Mouse (Mus musculus) intestine, postnatal 0 days (tissue): ENCODE data around the gene Rnf149. TPM values are rescaled to one million over a fixed set of nuclear protein-coding genes. Genes with fewer than 3 reads are reported as not detected.
"Not testable (repeated sequence)": the region's sequence is repeated elsewhere in the genome, so short reads cannot be mapped to it uniquely, and the experiment has no call there.

Experiments
- ATAC-seq: fragments of 200-750 bp; cut with Nextera tagmentation; 2 replicates; pipeline ENCODE4 v1.8.0; 2017; ENCODE audit warnings: mild to moderate bottlenecking, moderate TSS enrichment, moderate library complexity
- H3K27ac ChIP-seq: fragments of 300-500 bp; sonication (generic); 2 replicates; pipeline ENCODE4 v1.5.1; 2014; ENCODE audit warnings: mild to moderate bottlenecking, low read depth, low read length, moderate library complexity
- H3K27me3 ChIP-seq: fragments of 300-500 bp; sonication (generic); replicated peaks from 2 replicates; pipeline ENCODE4 v1.6.1; 2014; ENCODE audit warnings: low read length, mixed read lengths; ENCODE audit not compliant: control insufficient read depth, insufficient read depth
- H3K36me3 ChIP-seq: fragments of 300-500 bp; sonication (generic); 2 replicates; pipeline ENCODE4 v1.6.1; 2014; ENCODE audit warnings: mild to moderate bottlenecking, moderate library complexity; ENCODE audit not compliant: control insufficient read depth, insufficient read depth
- H3K4me1 ChIP-seq: fragments of 300-500 bp; sonication (generic); replicated peaks from 2 replicates; pipeline ENCODE4 v1.6.1; 2014; ENCODE audit warnings: antibody characterized with exemption, low read length, mixed read lengths; ENCODE audit not compliant: control insufficient read depth, insufficient read depth
- H3K4me2 ChIP-seq: fragments of 300-500 bp; sonication (generic); replicated peaks from 2 replicates; pipeline ENCODE4 v1.6.1; 2014; ENCODE audit warnings: low read depth, mild to moderate bottlenecking, moderate library complexity
- H3K4me3 ChIP-seq: fragments of 300-500 bp; sonication (generic); 2 replicates; pipeline ENCODE4 v1.5.1; 2014; ENCODE audit warnings: low read depth, low read length
- H3K9ac ChIP-seq: fragments of 300-500 bp; sonication (generic); 2 replicates; pipeline ENCODE4 v1.6.1; 2014; ENCODE audit warnings: mild to moderate bottlenecking, low read depth, low read length
- H3K9me3 ChIP-seq: fragments of 300-500 bp; sonication (generic); 2 replicates; pipeline ENCODE4 v1.6.1; 2016; ENCODE audit warnings: mixed run types; ENCODE audit not compliant: control insufficient read depth
- CTCF ChIP-seq: sonication (generic); IDR thresholded peaks from 2 replicates; pipeline ENCODE4 v1.5.1; 2016; ENCODE audit warnings: low read depth, mild to moderate bottlenecking, control low read depth, antibody characterized with exemption, moderate library complexity
- WGBS: fragments of 180-500 bp; shearing (Covaris S2); extraction: QIAGEN DNeasy Blood & Tissue Kit; methylation state at CpG from one replicate; pipeline ENCODE4 v1.1.7; 2014; 5-methylcytosine and 5-hydroxymethylcytosine counted together
- polyA plus RNA-seq: library from polyadenylated mRNA; unstranded; fragments of >200 nt; fragmentation: Nextera tagmentation; extraction: Ambion mirVana; gene quantifications from 2 replicates; pipeline ENCODE4 v1.2.1, GENCODE M21; 2015

The Rnf149 gene
- polyA plus RNA-seq, 1 experiment from 2014 or later = 16.9 TPM

- peak; percentile 84 for ATAC-seq
- Histone ChIP-seq H3K27me3 (no peaks in the 10 kb centered on the region), H3K9ac (no peak overlapping the region), H3K36me3 (no peaks in the 10 kb centered on the region), H3K4me3 (no peak overlapping the region), H3K27ac (no peak overlapping the region), H3K4me2 (peak overlapping the region; percentile 46), H3K9me3 (no peaks in the 10 kb centered on the region), H3K4me1 (no peaks in the 10 kb centered on the region)
- WGBS = 40% methylated on average over 10 of the region's 10 CpGs
- TF ChIP-seq CTCF = no peak
Measured at GRCm38 (mm10) chr1:39593836-39594235, 16.6 kb upstream of the Rnf149 start.

GRCm38 (mm10) chr1:39592090-39592489 lies 14.9 kb upstream of the Rnf149 start:
- Histone ChIP-seq H3K4me2 (no peak overlapping the region), H3K4me3 (no peak overlapping the region), H3K9ac (no peak overlapping the region), H3K36me3 (no peaks in the 10 kb centered on the region), H3K27me3 (no peaks in the 10 kb centered on the region), H3K4me1 (no peaks in the 10 kb centered on the region), H3K27ac (no peak overlapping the region), H3K9me3 (no peaks in the 10 kb centered on the region)
- peak; percentile 84 for ATAC-seq
- TF ChIP-seq CTCF = no peak
- 32% methylated on average over 4 of the region's 4 CpGs for WGBS

GRCm38 (mm10) chr1:39591557-39591956 lies 14.4 kb upstream of the Rnf149 start:
- not testable (repeated sequence) for H3K27me3 ChIP-seq, H3K4me3 ChIP-seq, ATAC-seq, H3K9ac ChIP-seq, H3K4me1 ChIP-seq, H3K36me3 ChIP-seq, H3K27ac ChIP-seq, H3K4me2 ChIP-seq, H3K9me3 ChIP-seq
- 26% methylated on average over 1 of the region's 1 CpGs for WGBS

GRCm38 (mm10) chr1:39590193-39590592 lies 13.0 kb upstream of the Rnf149 start:
- no peak overlapping the region for H3K9ac ChIP-seq
- no peak overlapping the region for H3K4me2 ChIP-seq
- no peak overlapping the region for H3K27ac ChIP-seq
- no peaks in the 10 kb centered on the region for H3K27me3 ChIP-seq
- ATAC-seq = no peak
- no peaks in the 10 kb centered on the region for H3K36me3 ChIP-seq
- WGBS = 74% methylated on average over 5 of the region's 5 CpGs
- no peaks in the 10 kb centered on the region for H3K4me1 ChIP-seq
- no peak overlapping the region for H3K4me3 ChIP-seq
- no peaks in the 10 kb centered on the region for H3K9me3 ChIP-seq
- no peak for TF ChIP-seq CTCF

GRCm38 (mm10) chr1:39585416-39585815 lies 8.2 kb upstream of the Rnf149 start:
- no peak for TF ChIP-seq CTCF
- no peak overlapping the region for H3K4me3 ChIP-seq
- no peak overlapping the region for H3K9ac ChIP-seq
- no peak overlapping the region for H3K27ac ChIP-seq
- ATAC-seq = no peak
- H3K36me3 ChIP-seq = no peaks in the 10 kb centered on the region
- no peaks in the 10 kb centered on the region for H3K4me1 ChIP-seq
- H3K27me3 ChIP-seq = no peaks in the 10 kb centered on the region
- H3K9me3 ChIP-seq = no peaks in the 10 kb centered on the region
- H3K4me2 ChIP-seq = no peak overlapping the region
- WGBS = 72% methylated on average over 9 of the region's 9 CpGs

GRCm38 (mm10) chr1:39583173-39583572 lies 6.0 kb upstream of the Rnf149 start:
- peaks cover 5% of the 10 kb centered on the region; the same call in 1 of the 2 replicates for H3K4me1 ChIP-seq
- no peak overlapping the region for H3K4me3 ChIP-seq
- H3K27me3 ChIP-seq = no peaks in the 10 kb centered on the region
- ATAC-seq = no peak
- no peak overlapping the region for H3K9ac ChIP-seq
- no peak for TF ChIP-seq CTCF
- H3K27ac ChIP-seq = no peak overlapping the region
- no peak overlapping the region for H3K4me2 ChIP-seq
- WGBS = 83% methylated on average over 9 of the region's 9 CpGs
- H3K9me3 ChIP-seq = no peaks in the 10 kb centered on the region
- H3K36me3 ChIP-seq = no peaks in the 10 kb centered on the region

GRCm38 (mm10) chr1:39581215-39581614 lies 4.0 kb upstream of the Rnf149 start:
- Histone ChIP-seq H3K9ac (no peak overlapping the region), H3K36me3 (no peaks in the 10 kb centered on the region), H3K4me3 (no peak overlapping the region), H3K4me2 (no peak overlapping the region), H3K9me3 (no peaks in the 10 kb centered on the region), H3K27me3 (no peaks in the 10 kb centered on the region), H3K4me1 (peaks cover 7% of the 10 kb centered on the region; the same call in 1 of the 2 replicates), H3K27ac (no peak overlapping the region)
- ATAC-seq = no peak
- WGBS = 74% methylated on average over 2 of the region's 3 CpGs
- no peak for TF ChIP-seq CTCF
